Mouse (Mus musculus) midbrain, embryonic 14.5 days (tissue): ENCODE results near the gene Pigw. TPM values are rescaled to one million over a fixed set of nuclear protein-coding genes. Genes with fewer than 3 reads are reported as not detected.

ENCODE experiments used
- microRNA-seq: library from miRNA; unstranded; fragments of <30 nt; microRNA quantifications from one replicate; pipeline ENCODE4, GENCODE M21; 2016
- polyA plus RNA-seq: library from polyadenylated mRNA; unstranded; fragments of >200 nt; fragmentation: Nextera tagmentation; extraction: Ambion mirVana; gene quantifications from 2 replicates; pipeline ENCODE4 v1.2.1, GENCODE M21; 2014

The Pigw gene
- polyA plus RNA-seq, 1 experiment from 2014 or later: 3.4 TPM

Small RNA genes lying within 50 kb of the gene (microRNA-seq; reads per million reads assigned to microRNA genes)
- gene Gm23564: not detected

Other genes with a start within 250 kb of the Pigw start
- 8.5 and 11.9 TPM in 2 replicates for gene Mrm1, start 60.8 kb downstream of the Pigw start, polyA plus RNA-seq
- 5.8 and 6.7 TPM in 2 replicates for gene Dhrs11, start 51.3 kb downstream of the Pigw start, polyA plus RNA-seq
- 69.3 and 71.9 TPM in 2 replicates for gene Ggnbp2, start 9.5 kb downstream of the Pigw start, polyA plus RNA-seq
- gene Myo19, start 137 bp downstream of the Pigw start, polyA plus RNA-seq: 5.4 and 6.2 TPM in 2 replicates
- 61.7 and 65.1 TPM in 2 replicates for gene Znhit3, start 36.1 kb upstream of the Pigw start, polyA plus RNA-seq
- gene Car4, start 77.5 kb upstream of the Pigw start, polyA plus RNA-seq: 3.3 and 5.2 TPM in 2 replicates